ENCODE assay signal across 28 mouse cellular contexts in genomic region chr15:96388565-96388964, GRCm38 (mm10).
A peak's percentile ranks its signal among the peaks of the same experiment; 100 is the strongest.
DNase-seq lines count a peak whose midpoint lies in the region; ATAC-seq and TF ChIP-seq lines count a peak whose summit lies in the region.
"Had no signal": no experiment of that assay in that cellular context is flagged by ENCODE, and none has a peak within 500 bp of the region (broad histone marks: within the 10 kb centered on the region; RNA-seq: fewer than 3 reads in every experiment).

No protein-coding gene starts in this region.

- H3K9me3 ChIP-seq in heart, embryonic 15.5 days (replicated peaks), result no peaks in the 10 kb centered on the region
- H3K9me3 ChIP-seq in kidney, embryonic 16.5 days (ENCODE audit: low read length), result no peaks in the 10 kb centered on the region
- H3K9me3 ChIP-seq: embryonic facial prominence, embryonic 12.5 days; G1E; midbrain, embryonic 10.5 days; neural tube, embryonic 12.5 days had no signal

- intact Hi-C loops in heart, postnatal 10 days (cut with DNase I), result no loop called here

- no peak for TF ChIP-seq POLR2A in kidney, adult 2 months (IDR thresholded peaks at IDR 0.05; ENCODE audit: low read depth, low read length)

- ATAC-seq in frontal cortex, adult (ENCODE audit: low TSS enrichment), result peak; percentile 95
- ATAC-seq in heart, embryonic 15.5 days (replicated peaks; ENCODE audit: insufficient number of reproducible peaks, insufficient read depth, low FRiP score, low read depth), result 0 out of 2 replicates have a peak, but pooled peaks have one; percentile 22
- ATAC-seq in kidney, embryonic 16.5 days (ENCODE audit: low FRiP score, low TSS enrichment), result peak; percentile 81; the same call in 1 of the 2 replicates
- ATAC-seq: forebrain, embryonic 14.5 days had no signal

- H3K9ac ChIP-seq in heart, embryonic 15.5 days, result no peak overlapping the region
- H3K9ac ChIP-seq in kidney, embryonic 16.5 days (replicated peaks; ENCODE audit: low read length), result no peak overlapping the region
- H3K9ac ChIP-seq: embryonic facial prominence, embryonic 12.5 days; liver, embryonic 14.5 days; neural tube, embryonic 12.5 days had no signal

- H3K4me3 ChIP-seq in heart, embryonic 15.5 days, result no peak overlapping the region
- no peak overlapping the region for H3K4me3 ChIP-seq in kidney, embryonic 16.5 days (ENCODE audit: low read length)
- no peak overlapping the region for H3K4me3 ChIP-seq in kidney, adult 2 months (ENCODE audit: insufficient read depth, low read depth, low read length)
- H3K4me3 ChIP-seq: embryonic facial prominence, embryonic 12.5 days; midbrain, embryonic 10.5 days; myocyte; neural tube, embryonic 12.5 days had no signal

- no peak overlapping the region for H3K4me2 ChIP-seq in heart, embryonic 15.5 days
- H3K4me2 ChIP-seq in kidney, embryonic 16.5 days (replicated peaks; ENCODE audit: low read depth, low read length), result no peak overlapping the region
- H3K4me2 ChIP-seq: embryonic facial prominence, embryonic 12.5 days; neural tube, embryonic 12.5 days had no signal

- no peak for TF ChIP-seq CTCF in kidney, adult 2 months (conservative IDR thresholded peaks at IDR 0.05; ENCODE audit: insufficient read depth, insufficient read length, low read depth, low read length)

- peaks cover 11% of the 10 kb centered on the region; the same call in 1 of the 2 replicates for H3K4me1 ChIP-seq in heart, embryonic 15.5 days (replicated peaks)
- no peaks in the 10 kb centered on the region for H3K4me1 ChIP-seq in kidney, embryonic 16.5 days (ENCODE audit: insufficient read depth, low read length)
- no peaks in the 10 kb centered on the region for H3K4me1 ChIP-seq in kidney, adult 2 months (ENCODE audit: control insufficient read depth, insufficient read depth, low read length)
- H3K4me1 ChIP-seq: embryonic facial prominence, embryonic 12.5 days; midbrain, embryonic 10.5 days; neural tube, embryonic 12.5 days had no signal

- H3K36me3 ChIP-seq in heart, embryonic 15.5 days, result peaks cover 38% of the 10 kb centered on the region
- H3K36me3 ChIP-seq in kidney, embryonic 16.5 days (ENCODE audit: insufficient read depth, low read length), result peaks cover 44% of the 10 kb centered on the region
- no peaks in the 10 kb centered on the region; the same call in 1 of the 2 replicates for H3K36me3 ChIP-seq in kidney, adult 2 months (ENCODE audit: control insufficient read depth, insufficient read depth, low read length)

- peak overlapping the region; percentile 58 for H3K27ac ChIP-seq in heart, embryonic 15.5 days
- H3K27ac ChIP-seq in kidney, embryonic 16.5 days (ENCODE audit: low read length), result no peak overlapping the region
- no peak overlapping the region for H3K27ac ChIP-seq in kidney, adult 2 months (ENCODE audit: insufficient read depth, low read depth, low read length)
- H3K27ac ChIP-seq: embryonic facial prominence, embryonic 12.5 days; liver, embryonic 14.5 days; midbrain, embryonic 10.5 days had no signal

- no peak for DNase-seq in frontal cortex, postnatal 25 days (ENCODE audit: low spot score in 2 of 2)
- no peak for DNase-seq in heart, postnatal 10 days
- no peak for DNase-seq in kidney, adult 2 months
- DNase-seq in telencephalon, adult 2 months (ENCODE audit: low read depth, low spot score), result peak; percentile 50
- DNase-seq: adrenal gland, postnatal 10 days; cerebellum, adult 11 months; cerebellum, adult 9-10 months; cerebellum, postnatal 36 days; gastrocnemius, postnatal 10 days; kidney, adult 11 months; kidney, postnatal 14 days; liver; lung, adult 2 months; lung, postnatal 14 days; right cerebral cortex, adult 18-20 months; spleen, adult 18-20 months; thymus, adult 18-20 months; thymus, postnatal 25 days had no signal

- 63% methylated on average over 1 of the region's 1 CpGs for WGBS in heart, embryonic 15.5 days
- WGBS in kidney, embryonic 16.5 days, result 74% methylated on average over 1 of the region's 1 CpGs
- 64% methylated on average over 1 of the region's 1 CpGs for WGBS in kidney, adult 2 months

- no peaks in the 10 kb centered on the region for H3K27me3 ChIP-seq in heart, embryonic 15.5 days
- no peaks in the 10 kb centered on the region for H3K27me3 ChIP-seq in kidney, embryonic 16.5 days (ENCODE audit: insufficient read depth, low read length)
- no peaks in the 10 kb centered on the region for H3K27me3 ChIP-seq in kidney, adult 2 months (replicated peaks; ENCODE audit: control insufficient read depth, insufficient read depth, low read length)
- H3K27me3 ChIP-seq: embryonic facial prominence, embryonic 12.5 days; neural tube, embryonic 12.5 days had no signal

Comparison
In these comparisons a context has a peak if more than half of its experiments do, and no peak if none do; other contexts are left out.
1. ATAC-seq: peak in every context shown above with its lines; median percentile 95 in frontal cortex, adult; 81 in kidney, embryonic 16.5 days; 22 in heart, embryonic 15.5 days.